ENCODE assay signal across 16 mouse cellular contexts in genomic region chr14:121110492-121111267, GRCm38 (mm10).
DNase-seq lines count a peak whose midpoint lies in the region; ATAC-seq and TF ChIP-seq lines count a peak whose summit lies in the region.
"Had no signal": no experiment of that assay in that cellular context is flagged by ENCODE, and none has a peak within 500 bp of the region (broad histone marks: within the 10 kb centered on the region; RNA-seq: fewer than 3 reads in every experiment).

No protein-coding gene starts in this region.

- H3K9me3 ChIP-seq in intestine, embryonic 14.5 days (ENCODE audit: control insufficient read depth, low read length): no peaks in the 10 kb centered on the region
- no peaks in the 10 kb centered on the region for H3K9me3 ChIP-seq in midbrain, embryonic 10.5 days (replicated peaks)
- H3K9me3 ChIP-seq: embryonic facial prominence, embryonic 13.5 days had no signal

- H3K4me1 ChIP-seq in intestine, embryonic 14.5 days (replicated peaks; ENCODE audit: control insufficient read depth, insufficient read depth, low read length): peaks cover 35% of the 10 kb centered on the region
- H3K4me1 ChIP-seq in midbrain, embryonic 10.5 days: peaks cover 41% of the 10 kb centered on the region

- no peaks in the 10 kb centered on the region for H3K27me3 ChIP-seq in intestine, embryonic 14.5 days (replicated peaks; ENCODE audit: control insufficient read depth, insufficient read depth, low read length)
- no peaks in the 10 kb centered on the region for H3K27me3 ChIP-seq in midbrain, embryonic 10.5 days (ENCODE audit: low read depth, poor library complexity, severe bottlenecking)
- H3K27me3 ChIP-seq: embryonic facial prominence, embryonic 13.5 days had no signal

- peak; percentile 54; the same call in 1 of the 2 replicates for ATAC-seq in intestine, embryonic 14.5 days (replicated peaks; ENCODE audit: low FRiP score, low TSS enrichment, low read depth)
- peak; percentile 54 for ATAC-seq in megakaryocyte-erythroid progenitor cell, adult 5-6 weeks (replicated peaks; ENCODE audit: low FRiP score, low TSS enrichment, poor library complexity, severe bottlenecking)
- ATAC-seq: hindbrain, postnatal 0 days; midbrain, embryonic 16.5 days had no signal

- no peak overlapping the region for H3K9ac ChIP-seq in intestine, embryonic 14.5 days (ENCODE audit: low read length)
- H3K9ac ChIP-seq: embryonic facial prominence, embryonic 13.5 days had no signal

- DNase-seq in layer of hippocampus, adult 2 months (ENCODE audit: low spot score in 2 of 2): no peak
- DNase-seq in layer of hippocampus, adult 9-11 months: no peak
- peak; percentile 51 for DNase-seq in c-Kit-positive CD71-positive TER-119-negative erythroid progenitor cells, embryonic 14.5 days (ENCODE audit: low read depth)
- DNase-seq in intestine, embryonic 14.5 days (ENCODE audit: low spot score): no peak
- DNase-seq in embryo, embryonic 10 days (ENCODE audit: low spot score): no peak
- DNase-seq in midbrain, embryonic 10.5 days (ENCODE audit: low spot score): no peak
- DNase-seq: cerebellum, adult 18-20 months; cerebellum, postnatal 36 days; gastrocnemius, postnatal 10 days; kidney, adult 9 months; spleen, adult 18-20 months; thymus, adult 18-20 months had no signal

- H3K4me3 ChIP-seq in layer of hippocampus, adult 2 months: no peak overlapping the region
- no peak overlapping the region for H3K4me3 ChIP-seq in intestine, embryonic 14.5 days (ENCODE audit: low read depth, low read length)
- H3K4me3 ChIP-seq in midbrain, embryonic 10.5 days: no peak overlapping the region
- H3K4me3 ChIP-seq: embryonic facial prominence, embryonic 13.5 days had no signal

- peaks cover 6% of the 10 kb centered on the region; the same call in 1 of the 2 replicates for H3K36me3 ChIP-seq in intestine, embryonic 14.5 days (ENCODE audit: control insufficient read depth, insufficient read depth, low read length)
- peaks cover 13% of the 10 kb centered on the region for H3K36me3 ChIP-seq in midbrain, embryonic 10.5 days

- TF ChIP-seq CTCF in layer of hippocampus, adult 2 months (conservative IDR thresholded peaks at IDR 0.05): no peak

- no peak overlapping the region for H3K4me2 ChIP-seq in intestine, embryonic 14.5 days (ENCODE audit: low read length)
- H3K4me2 ChIP-seq: embryonic facial prominence, embryonic 13.5 days had no signal

- WGBS in intestine, embryonic 14.5 days: 61% methylated on average over 13 of the region's 13 CpGs
- 96% methylated on average over 13 of the region's 13 CpGs for WGBS in midbrain, embryonic 10.5 days

- peak overlapping the region; percentile 89 for H3K27ac ChIP-seq in layer of hippocampus, adult 2 months
- H3K27ac ChIP-seq in intestine, embryonic 14.5 days (ENCODE audit: low read depth): peak overlapping the region; percentile 36; the same call in 1 of the 2 replicates
- H3K27ac ChIP-seq in midbrain, embryonic 10.5 days (replicated peaks): no peak overlapping the region
- H3K27ac ChIP-seq: hindbrain, postnatal 0 days had no signal
